Mouse (Mus musculus) lung, adult 2 months (tissue): ENCODE results near the gene Asb8.

Experiments used
- CTCF ChIP-seq: fragments of 200-500 bp; IDR thresholded peaks from 2 replicates; pipeline ENCODE4 v1.5.1; 2011; ENCODE audit warnings: mild to moderate bottlenecking, low read length, control low read depth; ENCODE audit not compliant: insufficient read depth
- POLR2A ChIP-seq: fragments of 200-500 bp; IDR thresholded peaks from 2 replicates; pipeline ENCODE4 v1.6.1; 2011; ENCODE audit warnings: low read depth, mild to moderate bottlenecking, control low read depth, low read length, borderline replicate concordance; ENCODE audit errors: extremely low read depth

GRCm38 (mm10) chr15:98155944-98156343 lies 9.5 kb downstream of the Asb8 start:
- TF ChIP-seq CTCF (no peak), POLR2A (no peak)
